Mouse (Mus musculus) forebrain, embryonic 14.5 days (tissue): Measurements from ENCODE around the gene Fam198b. TPM values are rescaled to one million over a fixed set of nuclear protein-coding genes. Genes with fewer than 3 reads are reported as not detected.
A peak's percentile ranks its signal among the peaks of the same experiment; 100 is the strongest.
"Not testable (repeated sequence)": the region's sequence is repeated elsewhere in the genome, so short reads cannot be mapped to it uniquely, and the experiment has no call there.

Source experiments
- ATAC-seq: fragments of 200-750 bp; cut with Nextera tagmentation; 2 replicates; pipeline ENCODE4 v1.8.0; 2017; ENCODE audit warnings: mild to moderate bottlenecking, moderate library complexity
- DNase-seq: peaks from one replicate; pipeline ENCODE4 v3.0.0-alpha.2; 2015; ENCODE audit warnings: low spot score
- H3K27ac ChIP-seq: fragments of 300-500 bp; sonication (generic); 2 replicates; pipeline ENCODE4 v1.5.1; 2014; ENCODE audit warnings: low read depth, mild to moderate bottlenecking, control low read depth, low read length, moderate library complexity
- H3K27me3 ChIP-seq: fragments of 300-500 bp; sonication (generic); replicated peaks from 2 replicates; pipeline ENCODE4 v1.6.1; 2014; ENCODE audit warnings: low read length, control low read depth, mixed read lengths; ENCODE audit not compliant: control insufficient read depth, insufficient read depth
- H3K36me3 ChIP-seq: fragments of 300-500 bp; sonication (generic); 2 replicates; pipeline ENCODE4 v1.6.1; 2014; ENCODE audit warnings: low read length, control low read depth; ENCODE audit not compliant: control insufficient read depth, insufficient read depth
- H3K4me1 ChIP-seq: fragments of 300-500 bp; sonication (generic); 2 replicates; pipeline ENCODE4 v1.6.1; 2014; ENCODE audit warnings: antibody characterized with exemption, low read length, control low read depth; ENCODE audit not compliant: control insufficient read depth, insufficient read depth
- H3K4me2 ChIP-seq: fragments of 300-500 bp; sonication (generic); 2 replicates; pipeline ENCODE4 v1.6.1; 2014; ENCODE audit warnings: mild to moderate bottlenecking, control low read depth, low read length
- H3K4me3 ChIP-seq: fragments of 300-500 bp; sonication (generic); 2 replicates; pipeline ENCODE4 v1.5.1; 2014; ENCODE audit warnings: low read depth, low read length, control low read depth
- H3K9ac ChIP-seq: fragments of 300-500 bp; sonication (generic); 2 replicates; pipeline ENCODE4 v1.6.1; 2014; ENCODE audit warnings: mild to moderate bottlenecking, low read length, control low read depth, moderate library complexity
- H3K9me3 ChIP-seq: fragments of 300-500 bp; sonication (generic); replicated peaks from 2 replicates; pipeline ENCODE4 v1.6.1; 2016; ENCODE audit warnings: low read length, control low read depth, mixed read lengths; ENCODE audit not compliant: control insufficient read depth
- WGBS: fragments of 180-500 bp; shearing (Covaris S2); extraction: QIAGEN DNeasy Blood & Tissue Kit; methylation state at CpG from one replicate; pipeline ENCODE4 v1.1.7; 2014; 5-methylcytosine and 5-hydroxymethylcytosine counted together
- polyA plus RNA-seq: library from polyadenylated mRNA; unstranded; fragments of >200 nt; fragmentation: Nextera tagmentation; extraction: Ambion mirVana; gene quantifications from 2 replicates; pipeline ENCODE4 v1.2.1, GENCODE M21; 2014

The Fam198b gene
- polyA plus RNA-seq, 1 experiment from 2014 or later: 1.2 TPM

GRCm38 (mm10) chr3:79953164-79953759, 68.9 kb downstream of the Fam198b start:
- ATAC-seq: no peak
- Histone ChIP-seq H3K9ac (no peak overlapping the region), H3K4me1 (peaks cover 3% of the 10 kb centered on the region; the same call in 1 of the 2 replicates), H3K4me3 (no peak overlapping the region), H3K36me3 (no peaks in the 10 kb centered on the region), H3K9me3 (no peaks in the 10 kb centered on the region), H3K27ac (no peak overlapping the region), H3K27me3 (no peaks in the 10 kb centered on the region), H3K4me2 (no peak overlapping the region)
- 90% methylated on average over 2 of the region's 2 CpGs for WGBS
- DNase-seq: no peak

GRCm38 (mm10) chr3:79955262-79955661, 70.9 kb downstream of the Fam198b start:
- Histone ChIP-seq H3K4me2 (no peak overlapping the region), H3K27ac (no peak overlapping the region), H3K4me1 (peaks cover 3% of the 10 kb centered on the region; the same call in 1 of the 2 replicates), H3K4me3 (no peak overlapping the region), H3K9ac (no peak overlapping the region), H3K9me3 (no peaks in the 10 kb centered on the region), H3K27me3 (no peaks in the 10 kb centered on the region), H3K36me3 (no peaks in the 10 kb centered on the region)
- DNase-seq (no peak), ATAC-seq (no peak)
- 87% methylated on average over 3 of the region's 3 CpGs for WGBS

DNA sequence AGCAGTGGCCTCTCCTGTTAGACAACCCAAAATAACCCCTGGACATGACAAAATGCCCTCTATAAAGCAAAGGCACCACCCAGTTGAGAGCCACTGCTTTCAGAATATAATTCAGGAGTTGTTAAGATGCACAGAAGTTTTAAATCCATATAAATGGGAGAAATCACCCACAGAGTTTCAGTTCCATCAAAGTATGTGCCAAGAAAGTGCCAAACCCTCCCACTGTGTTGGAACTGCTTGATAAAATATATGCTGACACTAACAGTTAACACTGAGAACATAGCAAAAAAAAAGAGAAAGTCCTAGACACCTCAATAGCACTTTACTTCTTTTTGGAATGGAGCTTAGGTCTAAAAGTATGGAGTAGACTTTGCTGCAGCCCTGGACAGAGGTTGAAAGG, 72.5 kb downstream of the Fam198b start:
- DNase-seq (peak; percentile 20), ATAC-seq (no peak)
- Histone ChIP-seq H3K27ac (no peak overlapping the region), H3K36me3 (no peaks in the 10 kb centered on the region), H3K4me1 (peaks cover 3% of the 10 kb centered on the region; the same call in 1 of the 2 replicates), H3K4me3 (no peak overlapping the region), H3K4me2 (no peak overlapping the region), H3K9me3 (no peaks in the 10 kb centered on the region), H3K27me3 (no peaks in the 10 kb centered on the region), H3K9ac (no peak overlapping the region)

- H3K27me3 ChIP-seq: no peaks in the 10 kb centered on the region
- H3K36me3 ChIP-seq: no peaks in the 10 kb centered on the region
- DNase-seq (no peak), ATAC-seq (no peak)
- WGBS: 95% methylated on average over 2 of the region's 2 CpGs
- H3K9ac ChIP-seq: no peak overlapping the region
- H3K27ac ChIP-seq: no peak overlapping the region
- H3K4me2 ChIP-seq: no peak overlapping the region
- H3K4me1 ChIP-seq: peaks cover 3% of the 10 kb centered on the region; the same call in 1 of the 2 replicates
- H3K9me3 ChIP-seq: no peaks in the 10 kb centered on the region
- no peak overlapping the region for H3K4me3 ChIP-seq
These were observed 73.4 kb downstream of the Fam198b start for GRCm38 (mm10) chr3:79957752-79958151.

GRCm38 (mm10) chr3:79966709-79967108, 82.4 kb downstream of the Fam198b start:
- no peak overlapping the region for H3K9ac ChIP-seq
- no peak overlapping the region for H3K4me3 ChIP-seq
- ATAC-seq: no peak
- WGBS: 94% methylated on average over 4 of the region's 4 CpGs
- DNase-seq: no peak
- H3K4me2 ChIP-seq: no peak overlapping the region
- no peaks in the 10 kb centered on the region for H3K4me1 ChIP-seq
- H3K9me3 ChIP-seq: no peaks in the 10 kb centered on the region
- no peak overlapping the region for H3K27ac ChIP-seq
- no peaks in the 10 kb centered on the region for H3K36me3 ChIP-seq
- H3K27me3 ChIP-seq: no peaks in the 10 kb centered on the region

GRCm38 (mm10) chr3:79967346-79967745, 83.0 kb downstream of the Fam198b start:
- no peaks in the 10 kb centered on the region for H3K9me3 ChIP-seq
- no peak overlapping the region for H3K4me3 ChIP-seq
- ATAC-seq (no peak), DNase-seq (no peak)
- H3K4me2 ChIP-seq: no peak overlapping the region
- no peak overlapping the region for H3K27ac ChIP-seq
- no peak overlapping the region for H3K9ac ChIP-seq
- WGBS: 53% methylated on average over 1 of the region's 1 CpGs
- H3K36me3 ChIP-seq: no peaks in the 10 kb centered on the region
- no peaks in the 10 kb centered on the region for H3K27me3 ChIP-seq
- H3K4me1 ChIP-seq: no peaks in the 10 kb centered on the region

- no peaks in the 10 kb centered on the region for H3K4me1 ChIP-seq
- H3K9ac ChIP-seq: no peak overlapping the region
- no peak overlapping the region for H3K4me2 ChIP-seq
- DNase-seq (no peak), ATAC-seq (no peak)
- whole genome bisulfite sequencing: 85% methylated on average over 2 of the region's 2 CpGs
- H3K27me3 ChIP-seq: no peaks in the 10 kb centered on the region
- no peaks in the 10 kb centered on the region for H3K9me3 ChIP-seq
- H3K36me3 ChIP-seq: no peaks in the 10 kb centered on the region
- no peak overlapping the region for H3K27ac ChIP-seq
- no peak overlapping the region for H3K4me3 ChIP-seq
These were observed 84.1 kb downstream of the Fam198b start for GRCm38 (mm10) chr3:79968426-79968825.

GRCm38 (mm10) chr3:79969536-79969935, 85.2 kb downstream of the Fam198b start:
- WGBS: 94% methylated on average over 3 of the region's 3 CpGs
- not testable (repeated sequence) for H3K9me3 ChIP-seq

GRCm38 (mm10) chr3:79970070-79970469, 85.7 kb downstream of the Fam198b start:
- Histone ChIP-seq H3K4me1 (no peaks in the 10 kb centered on the region), H3K9ac (no peak overlapping the region), H3K27me3 (no peaks in the 10 kb centered on the region), H3K4me3 (no peak overlapping the region), H3K27ac (no peak overlapping the region), H3K4me2 (no peak overlapping the region), H3K9me3 (no peaks in the 10 kb centered on the region), H3K36me3 (no peaks in the 10 kb centered on the region)
- no peak for ATAC-seq
- DNase-seq: no peak
- WGBS: 94% methylated on average over 2 of the region's 2 CpGs

More at GRCm38 (mm10) chr3:79969536-79969935, 85.2 kb downstream of the Fam198b start:
- H3K4me1 ChIP-seq, H3K27ac ChIP-seq, H3K36me3 ChIP-seq, H3K4me3 ChIP-seq, DNase-seq, H3K4me2 ChIP-seq, ATAC-seq, H3K27me3 ChIP-seq, H3K9ac ChIP-seq: not testable (repeated sequence)
